Mouse (Mus musculus): ENCODE measurements at regions not wholly inside any gene's neighbourhood (a gene's known extent, or its start where the extent isn't known, plus 50 kb on each side); places are given as distances from the start of the nearest gene placed in this dataset.

GRCm38 (mm10) chr6:31217060-31217541, 181.4 kb upstream of the Mkln1 start:
- DNase-seq (ENCODE audit: low read depth, low spot score), result no peak

- DNase-seq (ENCODE audit: low read depth, low spot score), result peak; percentile 87
Measured at GRCm38 (mm10) chr6:31217641-31218138, 180.8 kb upstream of the Mkln1 start.

DNA sequence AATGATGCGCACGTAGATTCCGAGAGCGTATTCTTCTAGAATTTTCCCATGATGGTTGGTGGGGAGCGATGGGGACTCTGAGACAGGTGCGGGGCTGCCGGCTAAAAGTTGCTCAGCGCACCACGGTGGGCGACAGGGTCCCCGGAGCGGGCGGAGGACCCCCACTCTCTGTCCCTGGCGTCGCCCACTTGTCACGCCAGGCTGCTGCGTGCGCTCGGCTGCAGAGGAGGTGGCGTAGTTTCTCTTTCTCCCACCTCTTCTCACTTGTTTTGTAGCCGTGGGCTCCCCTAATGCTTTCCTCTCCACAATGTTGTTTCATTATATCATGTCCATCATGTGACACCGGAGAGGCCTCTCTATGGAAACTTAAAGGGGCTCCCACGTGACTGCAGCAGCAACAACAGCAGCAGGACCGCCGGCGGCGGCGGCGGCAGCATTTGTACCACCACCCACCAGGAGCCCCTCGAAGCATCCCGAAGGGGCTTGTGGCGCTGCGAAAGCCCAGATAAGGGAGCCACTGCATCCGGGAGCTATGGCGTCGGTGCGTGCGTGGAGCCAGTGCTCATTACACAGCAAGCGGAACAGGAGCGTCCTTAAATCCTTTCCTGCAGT, 180.3 kb upstream of the Mkln1 start:
- peak; percentile 85 for DNase-seq (ENCODE audit: low read depth, low spot score)

DNA sequence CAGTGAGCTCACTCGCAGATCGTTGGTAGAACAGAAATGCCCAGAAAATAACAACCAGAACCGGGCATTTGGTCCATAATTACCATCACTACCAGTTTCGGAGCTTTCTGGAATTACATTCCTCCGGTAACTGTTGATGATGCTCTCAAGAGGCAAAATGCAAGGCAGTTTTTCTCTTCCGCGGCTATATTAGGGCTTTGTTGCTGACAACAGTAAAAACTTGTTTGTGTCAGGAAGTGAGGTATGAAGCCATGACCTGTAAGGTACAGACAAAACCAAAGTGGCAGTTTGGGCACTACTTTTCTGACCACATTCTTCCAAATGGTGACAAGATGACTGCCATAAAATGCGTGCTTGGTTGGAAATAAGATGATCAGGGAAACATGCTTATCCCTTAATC, 179.7 kb upstream of the Mkln1 start:
- DNase-seq (ENCODE audit: low read depth, low spot score), result no peak

DNA sequence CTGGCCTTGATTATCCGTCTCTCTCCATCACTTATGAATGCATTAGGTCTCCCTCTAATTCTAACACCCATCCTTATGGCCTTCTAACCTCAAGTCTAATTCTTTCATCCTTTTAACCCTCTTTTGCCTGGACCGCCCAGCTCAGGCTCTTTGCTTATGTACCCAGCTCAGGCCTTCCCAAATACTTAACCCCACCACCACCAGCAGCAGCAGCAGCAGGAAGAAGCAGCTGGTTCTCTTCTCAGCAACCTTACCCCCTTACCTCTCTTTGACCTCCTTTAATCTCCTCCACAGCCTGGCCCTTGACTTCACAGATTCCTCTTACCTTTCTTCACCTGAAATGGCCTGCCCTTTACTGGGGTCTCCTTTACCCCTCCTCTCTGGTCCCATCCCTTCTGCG, 178.8 kb upstream of the Mkln1 start:
- DNase-seq (ENCODE audit: low read depth, low spot score), result peak; percentile 44

DNA sequence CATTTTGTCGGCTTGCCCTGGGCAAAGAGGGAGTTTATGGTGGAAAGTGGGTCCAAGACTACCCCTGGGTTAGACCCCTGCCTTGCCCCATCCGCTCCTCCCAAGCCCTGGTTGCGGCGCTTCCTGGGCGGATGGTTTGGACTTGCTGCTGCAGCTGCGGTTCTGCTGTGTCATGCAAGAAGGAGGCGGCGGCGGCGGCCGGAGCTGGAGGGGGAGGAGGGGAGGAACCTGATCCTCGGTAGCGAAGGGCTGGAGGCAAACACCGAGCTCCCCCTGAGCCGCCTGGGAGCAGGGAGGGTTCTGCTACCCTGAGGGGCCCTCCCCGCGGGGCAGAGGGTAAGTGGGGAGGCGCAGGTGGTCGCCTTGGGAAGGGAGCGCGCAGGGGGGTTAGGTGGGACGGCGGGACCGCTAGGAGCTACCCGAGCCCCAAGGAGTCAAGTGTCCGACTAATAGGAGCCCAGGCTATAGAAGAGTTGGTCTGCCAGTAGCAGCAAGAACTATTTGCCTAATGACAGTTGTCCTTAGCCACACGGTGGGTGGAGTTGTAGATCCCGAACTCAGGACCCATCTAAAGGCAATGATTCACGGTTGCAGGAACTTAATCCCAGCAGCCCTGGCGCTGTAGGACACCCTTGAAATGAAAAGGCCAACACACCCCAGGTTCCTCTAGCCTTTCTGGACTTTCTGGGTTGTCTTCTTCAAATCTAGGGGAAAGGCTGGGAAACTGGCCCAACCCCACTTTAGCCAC, 178.2 kb upstream of the Mkln1 start:
- DNase-seq (ENCODE audit: low read depth, low spot score), result peak; percentile 91

DNA sequence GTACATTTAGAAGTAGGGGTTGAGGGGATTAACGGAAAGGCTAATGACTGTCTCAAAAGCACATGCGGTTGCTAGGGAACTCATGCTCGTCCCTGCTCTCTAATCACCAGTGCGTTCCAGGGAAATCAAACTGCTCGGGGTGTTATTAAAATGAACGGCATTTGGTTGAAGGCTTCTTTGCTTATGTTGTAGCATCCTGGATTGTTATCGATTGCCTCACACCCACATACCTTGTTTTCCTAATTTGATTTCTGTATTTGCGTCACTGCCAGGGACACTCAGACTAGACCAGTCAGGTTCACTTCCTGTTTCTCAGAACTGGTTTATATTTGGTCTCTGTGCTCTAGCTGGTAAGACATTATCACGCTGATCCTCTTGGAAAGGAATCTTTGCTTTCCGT, 177.0 kb upstream of the Mkln1 start:
- DNase-seq (ENCODE audit: low read depth, low spot score), result peak; percentile 79

DNA sequence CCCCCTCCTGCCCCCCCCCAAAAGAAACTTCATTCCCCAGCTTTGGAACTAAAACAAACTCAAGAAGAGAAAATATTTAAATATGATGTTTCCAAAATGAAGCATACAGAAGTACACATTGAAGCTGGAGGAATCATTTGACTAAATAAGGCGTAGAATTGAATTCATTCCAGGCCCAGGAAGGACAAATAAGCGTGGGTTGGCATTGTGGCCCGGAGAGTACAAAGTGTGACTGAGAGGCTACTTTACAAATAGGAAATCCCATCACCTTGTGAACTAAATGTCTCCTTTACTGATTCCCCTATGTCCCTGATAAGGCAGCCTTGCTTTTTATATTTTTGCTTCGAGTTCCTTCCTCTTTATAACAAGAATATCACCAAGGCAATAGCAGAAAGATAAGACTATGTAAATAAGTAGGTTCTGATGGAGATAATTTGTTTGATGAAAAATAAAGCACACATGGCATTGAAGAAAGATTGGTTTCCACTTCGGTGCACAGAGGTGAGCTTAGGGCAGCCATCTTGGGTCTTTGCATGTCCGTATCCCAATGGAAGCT, 176.4 kb upstream of the Mkln1 start:
- DNase-seq (ENCODE audit: low read depth, low spot score), result no peak

DNA sequence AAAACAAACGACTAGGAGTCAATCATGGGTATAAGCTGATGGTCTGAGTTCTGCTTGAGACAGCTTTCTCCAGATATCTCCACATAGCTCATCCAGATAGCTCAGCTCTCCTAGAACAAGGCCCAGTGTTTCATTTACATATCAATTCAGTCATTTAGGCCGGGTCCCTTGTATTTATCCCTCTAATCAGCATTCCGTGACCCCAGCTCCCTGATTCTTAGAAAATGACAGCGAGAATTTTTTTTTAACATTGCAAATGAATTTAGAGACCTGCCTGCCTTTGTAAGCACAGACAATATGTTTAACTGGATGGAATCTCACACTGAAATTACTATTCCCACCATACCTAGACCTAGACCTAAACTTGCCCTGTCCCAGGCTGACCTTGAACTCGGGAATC, 171.1 kb upstream of the Mkln1 start:
- no peak for DNase-seq (ENCODE audit: low read depth, low spot score)

DNA sequence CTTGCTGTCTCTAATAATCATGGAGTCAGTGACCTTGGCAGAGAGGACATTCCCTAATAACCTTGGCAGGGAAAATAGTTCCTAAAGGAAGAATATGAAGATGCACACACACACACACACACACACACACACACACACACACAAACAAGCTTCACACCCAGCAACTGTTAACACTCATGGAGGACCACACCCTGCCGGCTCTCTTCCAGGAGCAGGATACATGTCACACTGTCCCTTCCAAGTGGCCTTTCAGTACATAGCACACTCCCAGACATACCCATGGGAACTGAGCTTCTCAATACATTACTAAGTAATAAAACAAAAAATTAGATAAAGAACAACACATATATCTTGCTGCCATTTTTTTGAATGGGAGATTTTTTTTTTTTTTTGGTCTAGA, 170.5 kb upstream of the Mkln1 start:
- peak; percentile 58 for DNase-seq (ENCODE audit: low read depth, low spot score)

DNA sequence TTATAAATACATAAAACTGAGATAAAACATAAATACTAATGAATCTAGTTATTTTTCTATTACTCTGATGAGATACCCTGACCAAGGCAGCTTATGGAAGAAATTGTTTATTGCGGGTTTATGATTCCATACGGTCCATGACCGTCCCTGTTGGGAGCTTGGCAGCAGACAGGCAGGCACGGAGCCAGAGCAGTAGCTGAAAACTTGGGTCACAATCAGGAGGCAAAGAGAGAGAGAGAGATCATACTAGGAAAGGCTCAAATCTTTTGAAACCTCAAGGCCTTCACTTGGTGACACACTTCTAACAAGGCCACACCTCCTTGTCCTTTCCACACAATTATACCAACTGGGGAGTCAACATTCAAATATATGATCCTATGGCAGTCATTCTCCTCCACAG, 166.7 kb upstream of the Mkln1 start:
- no peak for DNase-seq (ENCODE audit: low read depth, low spot score)

DNA sequence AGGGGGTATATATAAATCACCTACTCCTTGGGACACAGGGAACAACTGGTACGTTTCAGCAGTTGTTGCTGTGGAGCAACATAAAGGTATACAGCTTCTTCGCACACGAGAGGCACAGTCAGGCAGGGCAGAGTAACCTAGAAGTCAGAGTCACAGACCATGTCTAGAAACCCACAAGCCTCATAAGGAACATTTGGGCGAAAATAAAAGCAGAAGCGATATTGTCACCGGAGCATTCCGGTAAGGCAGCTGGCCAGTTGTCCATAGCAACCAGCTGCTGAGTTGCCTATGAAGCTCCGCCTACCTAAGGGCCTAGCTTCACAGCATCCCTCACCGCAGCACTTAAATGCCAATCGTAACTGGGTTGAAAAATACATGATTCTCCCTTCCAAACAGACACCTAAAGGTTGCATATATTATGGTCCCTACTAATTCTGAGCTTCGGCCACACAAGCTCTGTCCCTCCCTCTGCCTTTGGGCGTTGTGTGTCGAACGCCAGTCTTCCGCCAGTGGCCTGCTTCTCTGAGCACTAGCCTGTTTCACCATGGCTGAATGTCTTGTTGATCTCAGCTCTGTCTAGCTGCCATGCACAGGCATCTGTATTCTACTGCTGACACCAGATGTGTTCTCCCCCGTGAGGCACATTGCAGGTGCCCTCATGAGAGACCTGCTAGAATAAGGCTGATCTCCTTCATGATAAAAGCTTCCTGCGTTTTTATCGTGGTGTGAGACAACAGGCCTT, 165.1 kb upstream of the Mkln1 start:
- no peak for DNase-seq (ENCODE audit: low read depth, low spot score)

DNA sequence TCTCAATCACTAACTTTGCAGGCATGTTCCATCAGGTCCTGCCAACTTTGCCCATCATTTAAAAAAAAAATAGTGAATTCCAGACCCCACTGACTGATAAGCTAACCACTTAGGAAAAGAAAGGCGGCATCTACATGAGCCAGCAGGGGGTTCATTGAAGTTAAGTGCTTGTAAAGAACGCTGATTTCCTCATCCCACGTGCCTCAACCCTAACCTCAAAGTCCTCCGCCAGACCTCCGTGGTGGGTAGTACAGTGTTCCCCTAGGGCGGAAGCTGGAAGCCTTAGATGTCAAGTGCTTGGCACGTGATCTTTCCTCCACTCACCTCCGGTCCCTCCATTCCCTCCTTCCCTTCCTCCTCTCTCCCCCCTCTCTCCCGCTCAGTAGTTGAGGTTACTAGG, 158.5 kb upstream of the Mkln1 start:
- no peak for DNase-seq (ENCODE audit: low read depth, low spot score)

GRCm38 (mm10) chr6:31250526-31250925, 148.0 kb upstream of the Mkln1 start:
- no peak for DNase-seq (ENCODE audit: low read depth, low spot score)

- DNase-seq (ENCODE audit: low read depth, low spot score), result peak; percentile 80
Measured at GRCm38 (mm10) chr6:31253251-31253935, 145.1 kb upstream of the Mkln1 start.

GRCm38 (mm10) chr6:31260645-31261345, 137.7 kb upstream of the Mkln1 start:
- DNase-seq (ENCODE audit: low read depth, low spot score), result peak; percentile 75

GRCm38 (mm10) chr6:31261797-31262540, 136.6 kb upstream of the Mkln1 start:
- peak; percentile 88 for DNase-seq (ENCODE audit: low read depth, low spot score)

- DNase-seq (ENCODE audit: low read depth, low spot score), result no peak
Measured at GRCm38 (mm10) chr6:31262651-31263050, 135.9 kb upstream of the Mkln1 start.

DNA sequence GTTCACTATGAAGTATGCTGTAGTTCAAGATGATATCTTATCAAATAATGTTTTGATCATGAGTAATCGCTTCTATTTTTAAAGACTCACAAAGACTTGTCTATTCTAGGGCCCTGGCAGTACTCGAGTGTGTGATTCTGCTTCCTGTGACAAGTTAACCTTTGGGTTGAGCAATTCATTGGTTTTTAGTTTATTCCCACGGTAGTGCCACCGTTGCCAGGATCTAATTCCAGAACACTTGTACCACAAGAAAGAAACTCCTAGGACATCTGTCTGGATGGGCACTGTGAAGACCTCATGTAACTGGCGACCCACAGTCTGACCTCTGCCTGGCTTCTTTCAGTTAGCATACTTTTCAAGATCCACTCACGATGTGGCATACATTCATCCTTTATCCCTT, 134.7 kb upstream of the Mkln1 start:
- no peak for DNase-seq (ENCODE audit: low read depth, low spot score)

DNA sequence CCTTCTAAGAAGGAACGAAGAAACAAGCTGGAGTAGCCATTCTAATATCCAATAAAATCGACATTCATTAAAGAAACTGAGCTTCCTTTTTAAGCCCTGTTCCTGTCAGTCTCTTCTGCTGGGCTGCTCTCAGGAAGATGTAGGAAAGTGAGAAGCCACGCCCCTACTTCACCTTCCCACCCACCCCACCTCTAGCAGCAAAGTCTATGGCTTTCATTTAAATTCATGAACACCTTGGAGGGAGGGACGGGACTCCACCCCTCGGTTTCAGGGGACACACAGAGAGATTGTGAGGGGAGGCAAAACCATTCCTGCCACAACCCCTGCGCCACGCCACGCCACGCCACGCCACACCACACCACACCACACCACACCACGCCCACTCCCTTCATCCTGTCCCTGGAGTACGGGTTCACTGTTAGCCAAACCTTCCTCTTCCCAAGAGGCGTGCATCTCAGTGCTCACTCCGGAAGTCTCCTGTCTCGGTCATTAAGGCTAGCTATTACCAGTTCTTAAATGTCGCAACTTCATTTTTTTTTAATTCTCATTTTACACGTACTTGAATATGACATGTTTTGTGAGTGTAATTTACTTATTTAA, 132.0 kb upstream of the Mkln1 start:
- no peak for DNase-seq (ENCODE audit: low read depth, low spot score)

Measured in skeletal muscle tissue, adult 2 months (tissue).